Mouse (Mus musculus) lung, postnatal 0 days (tissue): ENCODE measurements around the gene Ano10. TPM values are rescaled to one million over a fixed set of nuclear protein-coding genes. Genes with fewer than 3 reads are reported as not detected.

Source experiments
- ATAC-seq: fragments of 200-750 bp; cut with Nextera tagmentation; 2 replicates; pipeline ENCODE4 v1.8.0; 2017; ENCODE audit warnings: moderate library complexity
- DNase-seq: peaks from one replicate; pipeline ENCODE4 v3.0.0-alpha.2; 2016; ENCODE audit warnings: low spot score
- H3K27ac ChIP-seq: fragments of 300-500 bp; sonication (generic); 2 replicates; pipeline ENCODE4 v1.5.1; 2014; ENCODE audit warnings: antibody characterized with exemption, mild to moderate bottlenecking, low read length, mixed read lengths
- H3K27me3 ChIP-seq: fragments of 300-500 bp; sonication (generic); replicated peaks from 2 replicates; pipeline ENCODE4 v1.6.1; 2014; ENCODE audit warnings: low read length, mixed read lengths; ENCODE audit not compliant: insufficient read depth
- H3K36me3 ChIP-seq: fragments of 300-500 bp; sonication (generic); 2 replicates; pipeline ENCODE4 v1.6.1; 2014; ENCODE audit warnings: low read length, mixed read lengths; ENCODE audit not compliant: insufficient read depth
- H3K4me1 ChIP-seq: fragments of 300-500 bp; sonication (generic); 2 replicates; pipeline ENCODE4 v1.6.1; 2014; ENCODE audit warnings: antibody characterized with exemption, low read depth, low read length, mixed read lengths; ENCODE audit not compliant: insufficient read depth
- H3K4me2 ChIP-seq: fragments of 300-500 bp; sonication (generic); replicated peaks from 2 replicates; pipeline ENCODE4 v1.6.1; 2014; ENCODE audit warnings: low read depth, mild to moderate bottlenecking, low read length, moderate library complexity, mixed read lengths
- H3K4me3 ChIP-seq: fragments of 300-500 bp; sonication (generic); 2 replicates; pipeline ENCODE4 v1.5.1; 2014; ENCODE audit warnings: low read depth, low read length
- H3K9ac ChIP-seq: fragments of 300-500 bp; sonication (generic); replicated peaks from 2 replicates; pipeline ENCODE4 v1.6.1; 2014; ENCODE audit warnings: low read depth, mild to moderate bottlenecking
- H3K9me3 ChIP-seq: fragments of 300-500 bp; sonication (generic); 2 replicates; pipeline ENCODE4 v1.6.1; 2016; ENCODE audit warnings: low read length, mixed read lengths
- CTCF ChIP-seq: IDR thresholded peaks from 2 replicates; pipeline ENCODE4 v1.5.1; 2016; ENCODE audit warnings: antibody characterized with exemption, mild to moderate bottlenecking
- EP300 ChIP-seq: IDR thresholded peaks from 2 replicates; pipeline ENCODE4 v1.6.1; 2016; ENCODE audit warnings: antibody characterized with exemption, mild to moderate bottlenecking, control low read depth
- WGBS: fragments of 180-500 bp; shearing (Covaris S2); extraction: QIAGEN DNeasy Blood & Tissue Kit; methylation state at CpG from one replicate; pipeline ENCODE4 v1.1.7; 2014; 5-methylcytosine and 5-hydroxymethylcytosine counted together
- polyA plus RNA-seq: library from polyadenylated mRNA; unstranded; fragments of >200 nt; fragmentation: Nextera tagmentation; extraction: Ambion mirVana; gene quantifications from 2 replicates; pipeline ENCODE4 v1.2.1, GENCODE M21; 2015

Ano10 gene
- polyA plus RNA-seq, 1 experiment from 2014 or later: 41.6 TPM

- ATAC-seq (peak; percentile 86), DNase-seq (peak; percentile 87)
- H3K9me3 ChIP-seq: no peaks in the 10 kb centered on the region
- H3K4me1 ChIP-seq: no peaks in the 10 kb centered on the region
- H3K36me3 ChIP-seq: no peaks in the 10 kb centered on the region
- no peaks in the 10 kb centered on the region for H3K27me3 ChIP-seq
- no peak for TF ChIP-seq EP300
- TF ChIP-seq CTCF: peak; percentile 75
- H3K9ac ChIP-seq: no peak overlapping the region
- H3K27ac ChIP-seq: peak overlapping the region; percentile 57
- 15% methylated on average over 6 of the region's 11 CpGs for WGBS
- no peak overlapping the region; the same call in 1 of the 2 replicates for H3K4me3 ChIP-seq
- H3K4me2 ChIP-seq: peak overlapping the region; percentile 39; the same call in 1 of the 2 replicates
Observed at GRCm38 (mm10) chr9:122285146-122285832, 8.9 kb downstream of the Ano10 start.

- Histone ChIP-seq H3K27ac (no peak overlapping the region), H3K4me3 (no peak overlapping the region), H3K9ac (no peak overlapping the region), H3K9me3 (no peaks in the 10 kb centered on the region), H3K36me3 (no peaks in the 10 kb centered on the region), H3K4me2 (no peak overlapping the region), H3K27me3 (no peaks in the 10 kb centered on the region), H3K4me1 (no peaks in the 10 kb centered on the region)
- WGBS: 33% methylated on average over 2 of the region's 2 CpGs
- TF ChIP-seq CTCF (no peak), EP300 (no peak)
- ATAC-seq (no peak), DNase-seq (no peak)
Observed at GRCm38 (mm10) chr9:122284696-122285095, 9.5 kb downstream of the Ano10 start.

- Histone ChIP-seq H3K27ac (no peak overlapping the region), H3K4me1 (no peaks in the 10 kb centered on the region), H3K36me3 (no peaks in the 10 kb centered on the region), H3K9ac (no peak overlapping the region), H3K4me2 (no peak overlapping the region), H3K4me3 (no peak overlapping the region), H3K27me3 (no peaks in the 10 kb centered on the region), H3K9me3 (no peaks in the 10 kb centered on the region)
- no peak for TF ChIP-seq EP300
- no peak for TF ChIP-seq CTCF
- DNase-seq: no peak
- 71% methylated on average over 4 of the region's 4 CpGs for WGBS
- no peak for ATAC-seq
Observed at GRCm38 (mm10) chr9:122281004-122281403, 13.2 kb downstream of the Ano10 start.

- ATAC-seq (no peak), DNase-seq (no peak)
- Histone ChIP-seq H3K4me3 (no peak overlapping the region), H3K27ac (no peak overlapping the region), H3K9ac (no peak overlapping the region), H3K9me3 (no peaks in the 10 kb centered on the region), H3K27me3 (no peaks in the 10 kb centered on the region), H3K36me3 (0 out of 2 replicates have a peak, but pooled peaks cover 3% of the 10 kb centered on the region), H3K4me1 (no peaks in the 10 kb centered on the region), H3K4me2 (no peak overlapping the region)
- TF ChIP-seq EP300 (no peak), CTCF (no peak)
- WGBS: 95% methylated on average over 2 of the region's 2 CpGs
Observed at GRCm38 (mm10) chr9:122276665-122277064, 17.6 kb downstream of the Ano10 start.

GRCm38 (mm10) chr9:122276134-122276533, 18.1 kb downstream of the Ano10 start:
- Histone ChIP-seq H3K36me3 (0 out of 2 replicates have a peak, but pooled peaks cover 3% of the 10 kb centered on the region), H3K27ac (no peak overlapping the region), H3K9me3 (no peaks in the 10 kb centered on the region), H3K9ac (no peak overlapping the region), H3K27me3 (no peaks in the 10 kb centered on the region), H3K4me3 (no peak overlapping the region), H3K4me1 (no peaks in the 10 kb centered on the region), H3K4me2 (no peak overlapping the region)
- no peak for ATAC-seq
- TF ChIP-seq CTCF: no peak
- no peak for TF ChIP-seq EP300
- WGBS: 89% methylated on average over 4 of the region's 4 CpGs
- no peak for DNase-seq

- WGBS: 83% methylated on average over 4 of the region's 4 CpGs
- TF ChIP-seq CTCF (no peak), EP300 (no peak)
Observed at GRCm38 (mm10) chr9:122274346-122274745, 19.9 kb downstream of the Ano10 start.

More at GRCm38 (mm10) chr9:122274346-122274745, 19.9 kb downstream of the Ano10 start:
- ATAC-seq (no peak), DNase-seq (no peak)
- Histone ChIP-seq H3K36me3 (0 out of 2 replicates have a peak, but pooled peaks cover 3% of the 10 kb centered on the region), H3K9ac (no peak overlapping the region), H3K27ac (no peak overlapping the region), H3K4me2 (no peak overlapping the region), H3K4me1 (no peaks in the 10 kb centered on the region), H3K4me3 (no peak overlapping the region), H3K27me3 (no peaks in the 10 kb centered on the region), H3K9me3 (no peaks in the 10 kb centered on the region)
